Mouse (Mus musculus) spleen, adult 18-20 months (tissue): ENCODE measurements around the gene Zap70.
A peak's percentile ranks its signal among the peaks of the same experiment; 100 is the strongest.

ENCODE experiments used
- DNase-seq, 2 experiments: peaks; one replicate each; pipeline ENCODE4 v3.0.0; 2022; ENCODE audit warnings: mixed read lengths in 2 of 2

Zap70 gene

DNA sequence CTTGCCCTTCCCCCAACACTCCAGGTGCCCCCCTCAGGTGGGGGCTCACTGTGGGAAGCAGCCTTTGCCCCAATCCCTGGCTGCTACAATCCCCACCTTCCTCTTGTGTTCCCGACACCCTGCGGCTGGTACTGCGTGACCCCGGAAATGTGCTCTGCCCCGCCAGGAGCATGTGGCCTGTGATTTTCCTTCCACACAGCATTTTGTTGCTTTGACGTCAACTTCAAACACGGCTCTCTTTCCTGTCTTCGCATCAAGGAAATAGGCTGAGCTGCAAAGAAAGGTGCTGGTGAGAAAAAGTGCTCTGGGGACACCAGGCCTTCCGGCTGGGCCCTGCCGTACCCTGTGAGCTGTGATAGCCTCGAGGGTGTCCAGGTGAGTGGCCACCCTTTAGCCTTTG lies at the start of gene Zap70:
TSS of gene Zap70 (plus strand) at position 231 of the 400 bp plus-strand sequence.
- DNase-seq: no peak

- no peak for DNase-seq
Observed at GRCm38 (mm10) chr1:36714311-36714710, 47.3 kb upstream of the Zap70 start, which contains the start of gene Actr1b. Gene Actr1b (minus strand): TSS chr1:36714422.

DNA sequence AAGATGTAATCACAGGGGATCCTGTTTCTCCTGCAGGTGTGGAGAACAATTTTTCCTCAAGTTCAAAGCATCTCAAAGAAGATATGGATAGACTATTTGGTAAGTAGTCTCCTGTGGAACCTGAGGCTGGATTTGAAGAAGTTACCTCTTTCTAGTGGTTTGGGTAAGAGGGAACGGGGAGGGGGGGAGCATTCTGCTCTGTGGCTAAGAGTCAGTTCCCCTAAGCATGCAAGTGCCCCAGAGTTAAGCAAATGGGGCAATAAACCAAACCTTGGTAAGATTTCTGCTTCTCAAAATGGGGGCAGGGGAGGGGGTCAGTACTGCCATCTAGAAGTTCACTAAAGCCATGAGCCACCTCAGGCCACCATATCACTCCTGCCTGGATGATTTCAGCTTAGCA lies 42.8 kb upstream of the Zap70 start:
- DNase-seq: no peak

DNA sequence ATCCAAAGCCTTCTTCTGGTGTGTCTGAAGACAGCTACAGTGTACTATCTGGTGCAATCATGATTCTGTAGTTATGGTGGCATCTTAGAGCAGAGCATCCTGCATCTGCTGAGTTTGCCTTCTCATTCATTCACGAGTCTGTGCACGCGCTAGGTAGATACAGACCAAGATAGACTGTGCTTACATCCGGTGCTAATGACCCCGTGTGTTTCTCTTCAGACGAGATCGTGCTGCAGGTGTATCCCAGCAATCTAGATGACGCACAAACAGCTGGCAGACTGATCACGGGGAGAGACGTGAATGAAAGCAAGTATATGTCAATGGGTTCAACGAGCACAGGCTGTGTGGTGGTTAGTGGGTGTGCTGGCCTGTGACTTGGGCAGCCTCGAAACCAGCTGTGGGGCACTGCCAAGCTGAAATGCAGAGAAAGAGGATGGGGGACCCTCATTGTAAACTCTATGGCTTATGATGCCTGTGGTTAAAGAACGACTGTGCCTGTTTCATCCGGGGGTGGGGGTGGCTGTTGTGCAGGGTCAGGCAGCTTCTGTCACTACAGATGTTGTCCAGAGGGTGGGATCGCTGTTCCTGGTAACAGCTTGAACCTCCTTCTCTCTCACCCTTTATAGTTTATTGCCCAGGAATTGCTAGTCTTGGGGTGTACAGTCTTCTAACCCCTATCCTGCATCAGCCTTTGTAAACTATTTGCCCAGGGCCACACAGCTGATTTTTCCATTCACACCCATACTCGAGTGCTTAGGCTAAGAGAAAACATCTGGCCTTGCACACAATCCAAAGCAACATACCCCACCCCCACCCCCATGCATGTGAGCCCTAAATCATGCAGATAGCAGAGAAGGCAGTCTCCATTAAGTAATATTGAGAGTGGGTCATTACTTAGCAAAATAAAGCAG lies 38.2 kb upstream of the Zap70 start:
- DNase-seq: no peak

DNA sequence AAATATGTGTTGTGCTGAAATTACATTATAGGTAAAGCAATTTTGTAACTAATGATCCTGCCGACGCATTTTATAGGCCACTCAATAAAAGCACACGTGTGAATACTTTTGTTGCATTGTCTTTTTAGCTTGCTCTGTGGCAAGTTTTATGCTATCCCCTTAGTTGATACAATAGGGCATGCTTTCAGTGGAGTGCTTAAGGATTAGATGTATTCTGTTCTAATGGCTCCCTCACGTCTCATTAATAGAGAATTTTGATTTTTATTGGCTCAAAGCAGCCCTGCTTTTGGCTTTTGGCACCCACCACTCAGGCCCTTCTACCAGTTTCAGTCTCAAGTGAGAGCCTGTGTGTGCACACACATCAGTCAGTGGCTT lies 37.6 kb upstream of the Zap70 start:
- DNase-seq: no peak

DNA sequence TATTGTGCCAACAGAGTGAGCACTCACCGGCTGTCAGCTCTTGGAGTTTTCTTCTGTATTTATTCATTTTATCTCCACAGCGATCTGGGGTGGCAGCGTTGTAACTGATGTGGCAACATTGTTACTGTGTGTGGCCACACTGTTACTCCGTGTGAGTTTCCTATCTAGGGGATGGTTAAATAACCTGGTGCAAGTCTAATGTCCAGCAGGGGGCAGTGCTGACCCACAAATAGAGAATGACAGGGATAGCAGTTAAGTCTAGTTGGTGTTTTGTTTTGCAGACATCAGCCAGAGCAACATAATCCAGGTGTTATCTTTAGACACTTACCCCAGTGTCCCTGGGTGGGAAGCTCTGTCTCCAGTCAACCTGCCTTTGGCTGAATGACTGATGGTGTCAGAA lies 24.3 kb upstream of the Zap70 start:
- peak; percentile 55 to 86 for DNase-seq

DNA sequence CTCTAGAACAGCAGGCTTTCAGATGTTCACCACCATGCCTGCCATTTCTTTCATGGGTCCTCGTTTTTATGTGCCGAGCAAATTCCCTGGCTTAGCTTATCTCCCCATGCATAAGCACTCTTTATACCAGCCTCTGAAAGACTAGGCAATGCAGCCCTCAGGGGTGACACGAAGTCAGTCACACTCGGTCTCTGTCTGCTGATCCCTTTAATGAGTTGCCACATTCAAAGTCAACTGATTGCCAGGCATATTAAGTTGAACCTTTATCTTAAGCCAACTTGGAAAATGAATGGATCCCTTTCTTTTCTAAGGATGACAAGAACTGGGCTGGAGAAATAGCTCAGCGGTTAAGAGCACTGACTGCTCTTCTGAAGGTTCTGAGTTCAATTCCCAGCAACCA lies 22.4 kb upstream of the Zap70 start:
- DNase-seq: no peak

GRCm38 (mm10) chr1:36743046-36743445 lies 18.6 kb upstream of the Zap70 start:
- no peak for DNase-seq

DNA sequence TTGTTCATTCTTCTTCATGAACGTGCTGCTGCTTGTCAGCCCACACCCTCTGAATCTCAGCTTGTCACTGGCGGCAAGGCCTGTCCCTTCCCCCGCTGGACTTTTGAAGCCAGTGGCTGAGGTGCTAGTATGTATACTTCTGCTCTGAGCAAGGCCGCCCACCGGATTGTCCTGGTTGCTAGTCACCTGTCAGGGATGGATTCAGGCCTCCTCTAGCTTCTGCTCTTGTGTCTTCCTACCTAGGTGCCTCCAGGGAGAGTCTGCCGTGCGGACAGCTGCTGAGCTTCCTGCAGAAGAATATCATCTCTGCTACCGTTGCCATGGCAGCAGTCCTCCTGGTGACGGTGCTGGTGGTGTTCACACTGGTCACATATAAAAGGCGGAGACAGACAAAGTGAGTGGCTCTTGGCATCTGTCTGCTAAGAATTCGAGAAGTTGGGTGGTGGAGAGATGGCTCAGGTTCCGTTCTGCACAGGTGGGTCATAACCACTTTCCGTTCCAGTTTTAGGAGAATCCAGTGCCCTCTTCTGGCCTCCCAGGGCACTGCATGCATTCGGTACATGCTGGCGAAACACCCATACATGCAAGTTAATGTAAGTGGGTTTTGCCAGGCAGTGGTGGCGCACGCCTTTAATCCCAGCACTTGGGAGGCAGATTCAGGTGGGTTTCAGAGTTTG lies 17.2 kb upstream of the Zap70 start:
- peak; percentile 60 to 82 for DNase-seq

- no peak for DNase-seq
Observed at GRCm38 (mm10) chr1:36745661-36746060, 15.9 kb upstream of the Zap70 start.

DNA sequence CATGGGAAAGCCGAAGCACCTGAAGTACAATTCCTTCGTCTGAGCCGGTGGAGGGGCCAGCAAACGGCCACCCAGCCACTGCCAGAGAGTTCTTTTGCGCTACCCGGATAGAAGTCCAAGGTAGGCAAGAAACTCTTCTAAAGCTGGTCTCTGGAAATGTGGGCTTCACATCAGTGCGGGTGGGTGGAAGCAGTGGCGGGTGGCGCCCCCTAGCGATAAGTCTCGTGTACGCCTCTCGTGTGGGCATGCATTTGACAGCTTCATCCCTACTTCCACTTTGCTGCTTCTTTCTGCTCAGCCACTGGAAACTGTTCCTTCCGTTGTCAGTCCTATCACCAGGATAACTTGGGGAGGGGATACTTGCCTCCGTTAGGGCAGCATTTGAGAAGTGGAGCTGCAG lies 15.1 kb upstream of the Zap70 start:
- DNase-seq: no peak

GRCm38 (mm10) chr1:36753932-36754675 lies 7.5 kb upstream of the Zap70 start:
- no peak for DNase-seq

DNA sequence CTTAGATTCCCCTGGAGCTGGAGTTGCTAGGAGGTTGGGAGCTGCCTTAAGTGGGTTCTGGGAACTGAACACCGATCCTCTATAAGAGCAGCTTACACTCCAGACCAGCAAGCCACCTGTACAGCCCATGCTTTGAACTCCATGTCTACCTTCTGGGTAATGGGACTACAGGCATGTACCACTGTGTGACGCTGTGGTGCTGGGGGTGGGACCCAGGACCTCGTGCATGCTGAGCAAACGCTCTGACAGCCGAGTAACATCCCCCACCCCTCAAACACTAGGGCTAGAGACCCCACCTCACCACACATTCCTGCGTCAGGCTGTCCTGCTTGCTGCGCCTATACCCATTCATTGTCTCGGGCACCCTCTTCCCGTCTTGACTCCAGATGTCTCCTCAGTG lies 3.0 kb upstream of the Zap70 start:
- no peak for DNase-seq

DNA sequence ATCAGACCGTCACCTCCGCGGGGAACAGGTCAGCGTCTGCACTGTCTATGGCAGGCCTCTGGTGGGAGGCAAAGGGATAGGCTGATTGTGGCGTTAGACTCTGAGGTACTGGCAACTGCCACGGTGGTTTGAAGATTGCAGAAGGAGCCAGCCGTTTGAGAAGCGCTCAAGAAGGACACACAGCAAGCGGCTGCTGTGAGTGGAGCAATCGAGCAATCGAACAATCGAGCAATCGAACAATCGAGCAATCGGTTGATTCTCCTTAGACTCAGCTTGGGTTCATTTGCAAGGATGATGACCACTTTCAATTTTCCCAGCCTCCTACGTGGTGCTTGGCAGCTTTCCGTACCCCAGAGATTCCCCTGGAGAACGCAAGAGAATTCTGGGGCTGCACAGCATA lies 2.5 kb upstream of the Zap70 start:
- DNase-seq: no peak

- DNase-seq: no peak
Observed at GRCm38 (mm10) chr1:36760401-36760800, 1.2 kb upstream of the Zap70 start.

DNA sequence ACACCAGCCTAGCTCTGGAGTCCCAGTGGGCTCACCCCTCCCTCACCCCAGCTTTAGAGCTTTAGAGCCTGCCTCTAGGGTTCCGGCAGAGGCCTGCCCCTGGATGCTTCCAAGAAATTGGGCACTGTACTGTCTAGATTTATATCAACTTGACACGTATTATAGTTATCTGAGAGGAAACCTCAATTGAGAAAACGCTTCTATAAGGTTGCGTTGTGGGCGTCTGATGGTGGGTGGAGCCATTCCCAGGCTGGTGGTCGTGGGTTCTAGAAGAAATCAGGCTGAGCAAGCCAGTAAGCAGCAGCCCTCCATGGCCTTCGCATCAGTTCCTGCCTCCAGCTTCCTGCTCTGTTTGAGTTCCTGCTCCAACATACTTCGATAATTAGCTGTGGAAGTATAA lies 537 bp upstream of the Zap70 start:
- no peak for DNase-seq

DNA sequence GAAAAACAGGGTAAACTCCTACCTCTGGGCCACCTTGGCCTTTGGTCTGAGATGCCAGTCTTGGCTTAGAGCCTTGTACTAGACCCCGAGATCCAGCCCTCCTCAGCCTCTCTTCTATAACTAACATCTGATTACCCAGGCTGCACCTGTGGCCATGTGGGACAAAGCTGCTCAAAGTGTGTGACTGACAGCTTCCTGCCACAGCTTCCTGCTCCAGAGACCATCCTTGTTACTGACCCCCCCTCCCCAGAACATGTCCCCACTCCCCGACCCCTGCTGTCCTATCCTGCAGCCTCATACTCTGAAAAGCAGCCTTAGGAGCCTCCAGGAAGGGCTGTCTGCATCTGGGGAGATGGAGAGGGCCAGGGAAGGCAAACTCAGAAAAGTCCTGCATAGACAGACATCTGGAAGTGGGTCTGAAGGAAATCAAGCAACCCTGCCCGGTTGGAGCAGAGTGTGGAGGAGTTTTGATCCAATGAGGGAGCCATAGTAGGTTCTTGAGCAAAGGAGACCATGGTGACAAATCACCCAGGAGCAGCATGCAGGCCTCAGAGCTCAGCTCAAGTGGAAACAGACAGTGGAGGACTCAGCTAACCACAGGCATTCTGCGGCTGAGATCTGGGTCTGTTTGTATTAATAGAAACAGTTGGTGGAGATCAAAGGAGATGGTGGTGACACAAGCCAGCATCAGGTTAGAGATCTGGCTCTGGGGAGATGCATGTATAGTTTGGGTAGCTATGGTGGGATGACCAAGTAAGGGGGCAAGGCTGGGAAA lies 5.0 kb downstream of the Zap70 start:
- DNase-seq: peak in 1 of 2 experiments; percentile 21

DNA sequence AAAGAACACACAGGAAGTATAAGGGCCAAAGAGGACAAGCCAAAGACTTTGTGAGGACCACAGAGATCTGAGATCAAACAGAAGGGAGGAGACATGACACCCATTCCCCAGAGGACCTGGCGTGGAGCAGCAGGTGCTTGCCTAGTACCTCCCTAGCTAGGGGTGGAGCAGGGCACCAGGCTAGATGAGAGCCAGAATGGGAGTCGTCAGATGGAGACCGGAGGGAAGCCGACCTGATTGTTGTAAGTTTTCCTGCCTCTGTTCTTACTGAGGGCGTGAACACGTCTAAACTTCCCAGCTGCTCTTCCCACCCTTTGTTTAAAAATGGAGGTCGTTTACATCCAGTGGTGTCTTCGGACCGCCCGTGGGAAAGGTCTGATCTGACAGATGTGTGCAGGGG lies 5.7 kb downstream of the Zap70 start:
- DNase-seq: no peak

DNA sequence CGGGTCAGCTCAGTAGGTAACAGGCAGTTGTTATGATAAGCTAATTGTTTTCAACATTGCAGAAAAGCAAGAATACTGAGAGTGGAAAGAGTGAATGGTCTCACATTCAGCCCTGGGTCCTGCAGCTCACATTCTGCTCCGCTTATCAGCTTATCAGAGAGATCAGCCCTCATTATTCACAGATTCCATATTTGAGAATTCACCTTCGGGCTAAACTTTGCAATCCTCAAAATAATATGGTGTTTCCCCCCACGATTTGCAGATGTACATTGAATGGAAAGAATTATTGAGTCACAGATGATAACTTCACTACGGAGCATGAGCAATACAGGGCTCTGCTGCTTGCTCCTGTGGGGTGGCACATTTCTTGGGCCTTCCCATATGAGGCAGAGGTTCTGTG lies 7.2 kb downstream of the Zap70 start:
- DNase-seq: no peak

GRCm38 (mm10) chr1:36769951-36770350 lies 8.4 kb downstream of the Zap70 start:
- DNase-seq: no peak

- no peak for DNase-seq
Observed at GRCm38 (mm10) chr1:36770998-36771397, 9.4 kb downstream of the Zap70 start.

DNA sequence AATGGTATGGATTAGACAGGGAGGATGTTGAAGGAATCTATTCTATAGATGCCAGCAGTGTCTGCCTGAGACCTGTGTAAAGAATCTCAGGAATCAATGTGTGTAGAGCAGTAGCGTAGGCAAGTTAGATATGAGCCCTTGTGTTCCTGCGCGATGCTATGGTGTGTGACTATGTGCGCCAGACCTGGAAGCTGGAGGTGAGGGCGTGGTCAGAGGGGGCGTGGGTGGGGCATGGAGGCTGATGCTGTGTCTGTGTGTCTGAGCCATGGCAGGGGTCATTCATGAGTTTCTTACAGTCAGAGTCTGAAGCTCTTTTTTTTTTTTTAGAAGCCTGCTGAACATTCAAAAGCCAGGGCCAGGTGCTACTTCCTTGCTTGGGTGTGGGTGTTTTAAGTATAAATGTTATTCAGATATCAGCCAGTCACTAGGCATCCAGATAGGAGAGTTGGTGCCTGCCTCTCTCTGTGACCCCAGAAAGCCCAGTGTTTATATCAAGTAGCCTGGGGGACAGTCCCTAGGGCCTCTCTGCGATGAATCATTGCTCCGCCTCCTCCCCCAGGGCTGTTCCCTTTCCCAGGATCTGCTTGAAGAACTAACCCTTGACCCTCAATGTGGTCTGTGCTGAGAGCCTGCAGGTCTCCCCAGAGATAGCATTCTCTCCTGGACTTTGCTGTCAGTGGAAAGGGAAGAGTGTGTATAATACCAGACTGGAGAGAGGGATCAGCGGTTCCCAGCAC lies 10.8 kb downstream of the Zap70 start:
- no peak for DNase-seq
